Mouse (Mus musculus): Measurements from ENCODE around the gene Erich2.
A peak's percentile ranks its signal among the peaks of the same experiment; 100 is the strongest.

DNA sequence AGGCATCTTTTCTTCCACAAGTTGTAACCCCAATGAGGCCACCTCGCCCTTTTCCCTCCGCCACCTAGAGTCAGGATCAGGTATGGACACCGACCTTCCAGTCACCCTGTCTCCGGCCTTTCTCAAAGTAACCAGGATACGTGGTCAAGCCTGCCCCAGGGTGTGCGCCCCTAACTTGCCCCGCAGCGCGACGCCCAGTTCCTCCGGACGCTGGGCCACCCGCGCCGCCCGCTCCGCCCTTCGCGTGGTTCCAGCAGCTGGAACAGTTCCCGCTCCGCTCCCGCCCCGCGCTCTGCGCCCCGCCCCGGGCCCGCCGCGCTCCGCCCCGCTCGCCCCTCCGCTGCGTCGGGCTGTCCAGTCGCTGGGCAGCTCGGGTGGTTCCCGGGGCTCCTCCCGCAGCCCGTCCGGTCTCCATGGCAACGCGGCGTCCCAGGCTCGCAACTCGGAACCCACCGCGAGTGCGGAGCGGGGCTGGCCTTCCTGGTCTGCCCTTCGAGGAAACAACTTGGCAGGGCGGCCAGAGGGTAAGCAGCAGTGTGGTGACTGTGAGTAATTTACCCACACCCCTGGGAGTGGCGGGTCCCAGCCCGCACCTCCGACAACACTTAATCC is 508 bp downstream of the Erich2 start:
- TF ChIP-seq CTCF (IDR thresholded peaks at IDR 0.05; ENCODE audit: low read depth, low read length) (peak; percentile 62), POLR2A (IDR thresholded peaks at IDR 0.05; ENCODE audit: extremely low read depth, insufficient read depth, low read length) (no peak)
